Mouse (Mus musculus): ENCODE data around the gene Cep83. TPM values are rescaled to one million over a fixed set of nuclear protein-coding genes. Genes with fewer than 3 reads are reported as not detected.

Gene Cep83
- polyA plus RNA-seq, 1 experiment from 2014 or later = 18.4 TPM

- H3K9ac ChIP-seq (ENCODE audit: low read length) = no peak overlapping the region
- H3K4me3 ChIP-seq (ENCODE audit: low read depth, low read length) = no peak overlapping the region
- peaks cover 40% of the 10 kb centered on the region for H3K36me3 ChIP-seq (ENCODE audit: control insufficient read depth, insufficient read depth, low read length)
- no peak overlapping the region for H3K27ac ChIP-seq (ENCODE audit: low read depth, low read length)
- H3K4me1 ChIP-seq (ENCODE audit: control insufficient read depth, insufficient read depth, low read length) = peaks cover 18% of the 10 kb centered on the region
- 91% methylated on average over 14 of the region's 14 CpGs for WGBS
- H3K9me3 ChIP-seq (replicated peaks; ENCODE audit: control insufficient read depth, low read length) = no peaks in the 10 kb centered on the region
- DNase-seq (ENCODE audit: low spot score) = no peak
- ATAC-seq = no peak
- no peak overlapping the region for H3K4me2 ChIP-seq (ENCODE audit: low read length)
- H3K27me3 ChIP-seq (replicated peaks; ENCODE audit: control insufficient read depth, insufficient read depth, low read length) = no peaks in the 10 kb centered on the region
Observed at GRCm38 (mm10) chr10:94827890-94828733, 139.7 kb downstream of the Cep83 start.

GRCm38 (mm10) chr10:94828734-94829230 is 140.3 kb downstream of the Cep83 start:
- no peaks in the 10 kb centered on the region for H3K27me3 ChIP-seq (replicated peaks; ENCODE audit: control insufficient read depth, insufficient read depth, low read length)
- peaks cover 18% of the 10 kb centered on the region for H3K4me1 ChIP-seq (ENCODE audit: control insufficient read depth, insufficient read depth, low read length)
- H3K36me3 ChIP-seq (ENCODE audit: control insufficient read depth, insufficient read depth, low read length) = peaks cover 45% of the 10 kb centered on the region
- no peak overlapping the region for H3K9ac ChIP-seq (ENCODE audit: low read length)
- H3K4me2 ChIP-seq (ENCODE audit: low read length) = no peak overlapping the region
- 86% methylated on average over 7 of the region's 7 CpGs for WGBS
- ATAC-seq (no peak), DNase-seq (ENCODE audit: low spot score) (no peak)
- H3K9me3 ChIP-seq (replicated peaks; ENCODE audit: control insufficient read depth, low read length) = no peaks in the 10 kb centered on the region
- no peak overlapping the region for H3K4me3 ChIP-seq (ENCODE audit: low read depth, low read length)
- no peak overlapping the region for H3K27ac ChIP-seq (ENCODE audit: low read depth, low read length)

GRCm38 (mm10) chr10:94829407-94829806 is 141.0 kb downstream of the Cep83 start:
- Histone ChIP-seq H3K27ac (ENCODE audit: low read depth, low read length) (peak overlapping the region; percentile 86), H3K9me3 (replicated peaks; ENCODE audit: control insufficient read depth, low read length) (no peaks in the 10 kb centered on the region), H3K4me1 (ENCODE audit: control insufficient read depth, insufficient read depth, low read length) (peaks cover 15% of the 10 kb centered on the region), H3K27me3 (replicated peaks; ENCODE audit: control insufficient read depth, insufficient read depth, low read length) (no peaks in the 10 kb centered on the region), H3K4me3 (ENCODE audit: low read depth, low read length) (no peak overlapping the region), H3K9ac (ENCODE audit: low read length) (no peak overlapping the region; the same call in 1 of the 2 replicates), H3K36me3 (ENCODE audit: control insufficient read depth, insufficient read depth, low read length) (peaks cover 45% of the 10 kb centered on the region), H3K4me2 (ENCODE audit: low read length) (peak overlapping the region; percentile 29; the same call in 1 of the 2 replicates)
- peak; percentile 96 for DNase-seq (ENCODE audit: low spot score)
- peak; percentile 94 for ATAC-seq
- WGBS = 30% methylated on average over 6 of the region's 6 CpGs

DNA sequence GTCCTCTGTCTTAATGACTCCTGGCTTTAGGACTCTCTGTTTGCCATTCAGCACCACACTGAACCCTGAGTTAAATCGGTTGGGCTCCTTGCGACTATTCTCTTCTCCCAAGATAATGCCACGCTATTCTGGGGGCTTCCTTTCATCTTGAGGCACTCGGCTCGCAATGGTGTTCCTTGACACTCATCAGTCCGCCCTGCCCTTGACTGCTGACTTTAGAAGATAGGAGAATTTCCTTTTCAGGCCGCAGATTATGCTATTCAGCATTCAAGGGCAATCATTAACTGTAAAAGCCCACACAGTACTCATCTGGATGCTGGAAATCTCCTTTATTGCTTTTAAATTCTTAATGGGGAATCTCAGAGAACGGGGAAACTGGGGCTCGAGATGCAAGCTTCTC is 147.4 kb downstream of the Cep83 start:
- Histone ChIP-seq H3K36me3 (ENCODE audit: control insufficient read depth, insufficient read depth, low read length) (peaks cover 33% of the 10 kb centered on the region), H3K4me2 (ENCODE audit: low read length) (no peak overlapping the region), H3K9ac (ENCODE audit: low read length) (no peak overlapping the region), H3K27me3 (replicated peaks; ENCODE audit: control insufficient read depth, insufficient read depth, low read length) (no peaks in the 10 kb centered on the region), H3K9me3 (replicated peaks; ENCODE audit: control insufficient read depth, low read length) (no peaks in the 10 kb centered on the region), H3K4me1 (ENCODE audit: control insufficient read depth, insufficient read depth, low read length) (no peaks in the 10 kb centered on the region), H3K27ac (ENCODE audit: low read depth, low read length) (no peak overlapping the region), H3K4me3 (ENCODE audit: low read depth, low read length) (no peak overlapping the region)
- 83% methylated on average over 9 of the region's 9 CpGs for WGBS
- no peak for ATAC-seq
- no peak for DNase-seq (ENCODE audit: low spot score)
